Mouse (Mus musculus): ENCODE data around the gene Slc16a11. TPM values are rescaled to one million over a fixed set of nuclear protein-coding genes. Genes with fewer than 3 reads are reported as not detected.
"Not testable (repeated sequence)": the region's sequence is repeated elsewhere in the genome, so short reads cannot be mapped to it uniquely, and the experiment has no call there.

Slc16a11 gene
- total RNA-seq (2021), result not detected
- long read RNA-seq, experiment 1, result 0 reads
- long read RNA-seq, experiment 2, result 0 reads

GRCm38 (mm10) chr11:70212423-70212822, at the start of gene Slc16a11:
Slc16a11 (plus strand) TSS chr11:70212752.
- no peak for DNase-seq (ENCODE audit: low spot score in 2 of 2)

- no peak for DNase-seq (ENCODE audit: low spot score in 2 of 2)
Measured at GRCm38 (mm10) chr11:70165972-70166921, 46.3 kb upstream of the Slc16a11 start.

GRCm38 (mm10) chr11:70168136-70168535, 44.4 kb upstream of the Slc16a11 start:
- no peak for DNase-seq (ENCODE audit: low spot score in 2 of 2)

- not testable (repeated sequence) for DNase-seq (ENCODE audit: low spot score in 2 of 2)
Measured at GRCm38 (mm10) chr11:70169471-70169870, 43.1 kb upstream of the Slc16a11 start.

GRCm38 (mm10) chr11:70170291-70170690, 42.3 kb upstream of the Slc16a11 start:
- DNase-seq (ENCODE audit: low spot score in 2 of 2), result no peak

- no peak for DNase-seq (ENCODE audit: low spot score in 2 of 2)
Measured at GRCm38 (mm10) chr11:70171181-70171580, 41.4 kb upstream of the Slc16a11 start.

- no peak for DNase-seq (ENCODE audit: low spot score in 2 of 2)
Measured at GRCm38 (mm10) chr11:70171847-70172246, 40.7 kb upstream of the Slc16a11 start.

GRCm38 (mm10) chr11:70172298-70172697, 40.3 kb upstream of the Slc16a11 start:
- DNase-seq (ENCODE audit: low spot score in 2 of 2), result no peak

GRCm38 (mm10) chr11:70174491-70174890, 38.1 kb upstream of the Slc16a11 start:
- DNase-seq (ENCODE audit: low spot score in 2 of 2), result no peak

- DNase-seq (ENCODE audit: low spot score in 2 of 2), result no peak
Measured at GRCm38 (mm10) chr11:70177647-70178046, 34.9 kb upstream of the Slc16a11 start.

GRCm38 (mm10) chr11:70178311-70178710, 34.2 kb upstream of the Slc16a11 start:
- DNase-seq (ENCODE audit: low spot score in 2 of 2), result no peak

GRCm38 (mm10) chr11:70178756-70179155, 33.8 kb upstream of the Slc16a11 start:
- DNase-seq (ENCODE audit: low spot score in 2 of 2), result no peak

GRCm38 (mm10) chr11:70179401-70179800, 33.2 kb upstream of the Slc16a11 start:
- no peak for DNase-seq (ENCODE audit: low spot score in 2 of 2)

- DNase-seq (ENCODE audit: low spot score in 2 of 2), result no peak
Measured at GRCm38 (mm10) chr11:70180496-70180895, 32.1 kb upstream of the Slc16a11 start.

- DNase-seq (ENCODE audit: low spot score in 2 of 2), result no peak
Measured at GRCm38 (mm10) chr11:70185120-70185519, 27.4 kb upstream of the Slc16a11 start.

- DNase-seq (ENCODE audit: low spot score in 2 of 2), result no peak
Measured at GRCm38 (mm10) chr11:70189319-70190134, 23.0 kb upstream of the Slc16a11 start.

GRCm38 (mm10) chr11:70191188-70191587, 21.4 kb upstream of the Slc16a11 start:
- DNase-seq (ENCODE audit: low spot score in 2 of 2), result no peak

GRCm38 (mm10) chr11:70192157-70192556, 20.4 kb upstream of the Slc16a11 start:
- DNase-seq (ENCODE audit: low spot score in 2 of 2), result no peak

- DNase-seq (ENCODE audit: low spot score in 2 of 2), result no peak
Measured at GRCm38 (mm10) chr11:70193354-70194285, 18.9 kb upstream of the Slc16a11 start.

- DNase-seq (ENCODE audit: low spot score in 2 of 2), result no peak
Measured at GRCm38 (mm10) chr11:70198332-70198731, 14.2 kb upstream of the Slc16a11 start.

- no peak for DNase-seq (ENCODE audit: low spot score in 2 of 2)
Measured at GRCm38 (mm10) chr11:70199107-70199506, 13.4 kb upstream of the Slc16a11 start.
